8 mouse cellular contexts compared by ENCODE assay signal in genomic region chr2:36009386-36009785, GRCm38 (mm10). TPM values are rescaled to one million over a fixed set of nuclear protein-coding genes. Genes with fewer than 3 reads are reported as not detected.
DNase-seq lines count a peak whose midpoint lies in the region; ATAC-seq and TF ChIP-seq lines count a peak whose summit lies in the region.

No protein-coding gene starts in this region.

- no peaks in the 10 kb centered on the region for H3K27me3 ChIP-seq in heart, adult 2 months (ENCODE audit: control insufficient read depth, insufficient read depth, low read length)
- H3K27me3 ChIP-seq in heart, embryonic 12.5 days (replicated peaks) = peaks cover 55% of the 10 kb centered on the region
- H3K27me3 ChIP-seq in heart, postnatal 0 days (ENCODE audit: control insufficient read depth, insufficient read depth, low read length) = peaks cover 8% of the 10 kb centered on the region; the same call in 1 of the 2 replicates
- H3K27me3 ChIP-seq in midbrain, embryonic 12.5 days = peaks cover 51% of the 10 kb centered on the region

- H3K9me3 ChIP-seq in heart, embryonic 12.5 days (replicated peaks) = no peaks in the 10 kb centered on the region
- no peaks in the 10 kb centered on the region for H3K9me3 ChIP-seq in heart, postnatal 0 days (replicated peaks; ENCODE audit: control insufficient read depth, low read length)
- no peaks in the 10 kb centered on the region for H3K9me3 ChIP-seq in midbrain, embryonic 12.5 days

- no peaks in the 10 kb centered on the region for H3K79me2 ChIP-seq in heart, adult 2 months (replicated peaks; ENCODE audit: control insufficient read depth, insufficient read depth, low read length)

- peak; percentile 63 to 77 for DNase-seq in heart, adult 2 months
- DNase-seq in ZHBTc4 (ENCODE audit: low read depth, low spot score) = peak; percentile 84
- peak; percentile 47 to 75 for DNase-seq in cerebellum, postnatal 4 days (ENCODE audit: low spot score in 2 of 2)
- DNase-seq in heart, postnatal 0 days (ENCODE audit: low spot score) = peak; percentile 76
- peak; percentile 64 to 71 for DNase-seq in layer of hippocampus, postnatal 36 days
- peak; percentile 31 to 75 for DNase-seq in spleen, postnatal 10 days (ENCODE audit: low spot score in 2 of 2)

- WGBS in heart, adult 2 months = 21% methylated on average over 4 of the region's 4 CpGs
- 23% methylated on average over 4 of the region's 4 CpGs for WGBS in heart, embryonic 12.5 days
- 24% methylated on average over 4 of the region's 4 CpGs for WGBS in heart, postnatal 0 days
- 22% methylated on average over 4 of the region's 4 CpGs for WGBS in midbrain, embryonic 12.5 days

- peak; percentile 82 for TF ChIP-seq CTCF in heart, adult 2 months (IDR thresholded peaks at IDR 0.05)
- peak; percentile 92 for TF ChIP-seq CTCF in heart, postnatal 0 days (IDR thresholded peaks at IDR 0.05; ENCODE audit: low read depth)

- no peak overlapping the region for H3K4me2 ChIP-seq in heart, embryonic 12.5 days
- no peak overlapping the region for H3K4me2 ChIP-seq in heart, postnatal 0 days (ENCODE audit: low read depth, low read length)
- no peak overlapping the region for H3K4me2 ChIP-seq in midbrain, embryonic 12.5 days (replicated peaks)

- H3K27ac ChIP-seq in heart, adult 2 months = no peak overlapping the region
- no peak overlapping the region for H3K27ac ChIP-seq in heart, embryonic 12.5 days (ENCODE audit: poor library complexity, severe bottlenecking)
- H3K27ac ChIP-seq in heart, postnatal 0 days (ENCODE audit: low read depth) = no peak overlapping the region
- H3K27ac ChIP-seq in midbrain, embryonic 12.5 days (replicated peaks) = no peak overlapping the region

- TF ChIP-seq POLR2A in heart, adult 2 months (IDR thresholded peaks at IDR 0.05; ENCODE audit: insufficient read depth, low read depth, low read length) = no peak

- no peaks in the 10 kb centered on the region for H3K36me3 ChIP-seq in heart, adult 2 months (ENCODE audit: control insufficient read depth, insufficient read depth, low read length)
- H3K36me3 ChIP-seq in heart, embryonic 12.5 days = no peaks in the 10 kb centered on the region
- no peaks in the 10 kb centered on the region for H3K36me3 ChIP-seq in heart, postnatal 0 days (replicated peaks; ENCODE audit: control insufficient read depth, insufficient read depth, low read length)
- H3K36me3 ChIP-seq in midbrain, embryonic 12.5 days = no peaks in the 10 kb centered on the region

- H3K4me1 ChIP-seq in heart, adult 2 months (ENCODE audit: control insufficient read depth, insufficient read depth, low read length) = peaks cover 9% of the 10 kb centered on the region
- H3K4me1 ChIP-seq in heart, embryonic 12.5 days (replicated peaks) = peaks cover 24% of the 10 kb centered on the region
- H3K4me1 ChIP-seq in heart, postnatal 0 days (ENCODE audit: control insufficient read depth, insufficient read depth) = peaks cover 9% of the 10 kb centered on the region; the same call in 1 of the 2 replicates
- H3K4me1 ChIP-seq in midbrain, embryonic 12.5 days = peaks cover 16% of the 10 kb centered on the region

- peak; percentile 81 for TF ChIP-seq EP300 in heart, adult 2 months (IDR thresholded peaks at IDR 0.05; ENCODE audit: insufficient read depth, low read depth, low read length)
- no peak for TF ChIP-seq EP300 in heart, postnatal 0 days (IDR thresholded peaks at IDR 0.05; ENCODE audit: low read depth)

- intact Hi-C loops in heart, adult 2 months (cut with DNase I) = loop anchor here (1.0 to 5.0 kb wide), 2 partner anchors 205 to 268 kb away; no protein-coding TSS in a partner anchor

- H3K9ac ChIP-seq in heart, adult 2 months (ENCODE audit: low read depth, low read length) = no peak overlapping the region
- H3K9ac ChIP-seq in heart, embryonic 12.5 days = no peak overlapping the region
- H3K9ac ChIP-seq in heart, postnatal 0 days (replicated peaks; ENCODE audit: low read depth, low read length) = no peak overlapping the region
- no peak overlapping the region for H3K9ac ChIP-seq in midbrain, embryonic 12.5 days (replicated peaks)

- ATAC-seq in heart, embryonic 12.5 days (ENCODE audit: insufficient number of reproducible peaks, low FRiP score) = no peak
- no peak for ATAC-seq in heart, postnatal 0 days (ENCODE audit: insufficient read depth, low read depth)
- peak; percentile 53 for ATAC-seq in midbrain, embryonic 12.5 days (ENCODE audit: low FRiP score, low read depth)

- H3K4me3 ChIP-seq in heart, adult 2 months = no peak overlapping the region
- H3K4me3 ChIP-seq in heart, embryonic 12.5 days = no peak overlapping the region
- no peak overlapping the region for H3K4me3 ChIP-seq in heart, postnatal 0 days (ENCODE audit: low read depth, low read length)
- no peak overlapping the region for H3K4me3 ChIP-seq in midbrain, embryonic 12.5 days

RNA-seq across cellular contexts. Expression of gene Ttll11, which starts 29.7 kb away (rescaled TPM):
- total RNA-seq in heart, adult 2 months (2021) = 1 to 10 TPM; 1.5 to 2.2 TPM
- polyA plus RNA-seq in heart, adult 2 months (2012; rRNA removed) = 1.2 and 2.8 TPM in 2 replicates
- polyA plus RNA-seq in heart, embryonic 12.5 days (2016; fragmentation: Nextera tagmentation; extraction: Ambion mirVana) = 1.5 and 1.8 TPM in 2 replicates
- 3.9 and 5.0 TPM in 2 replicates for total RNA-seq in heart, postnatal 0 days (2014; rRNA removed; ENCODE audit: low replicate concordance)
- 1.5 and 1.7 TPM in 2 replicates for polyA plus RNA-seq in heart, postnatal 0 days (2015; fragmentation: Nextera tagmentation; extraction: Ambion mirVana)
- total RNA-seq in layer of hippocampus, postnatal 36 days (2021) = 10 to 100 TPM; 36.1 to 42.9 TPM
- polyA plus RNA-seq in midbrain, embryonic 12.5 days (2016; fragmentation: Nextera tagmentation; extraction: Ambion mirVana) = 4.2 and 5.0 TPM in 2 replicates

RNA-seq across cellular contexts. Expression of gene Ndufa8, which starts 39.8 kb away (rescaled TPM):
- total RNA-seq in heart, adult 2 months (2021) = 100 to 1,000 TPM; 605 to 690 TPM
- polyA plus RNA-seq in heart, adult 2 months (2012; rRNA removed) = 406 and 431 TPM in 2 replicates
- 287 and 300 TPM in 2 replicates for polyA plus RNA-seq in heart, embryonic 12.5 days (2016; fragmentation: Nextera tagmentation; extraction: Ambion mirVana)
- total RNA-seq in heart, postnatal 0 days (2014; rRNA removed; ENCODE audit: low replicate concordance) = 207 and 252 TPM in 2 replicates
- polyA plus RNA-seq in heart, postnatal 0 days (2015; fragmentation: Nextera tagmentation; extraction: Ambion mirVana) = 915 and 927 TPM in 2 replicates
- 100 to 1,000 TPM; 174 to 197 TPM for total RNA-seq in layer of hippocampus, postnatal 36 days (2021)
- polyA plus RNA-seq in midbrain, embryonic 12.5 days (2016; fragmentation: Nextera tagmentation; extraction: Ambion mirVana) = 161 and 178 TPM in 2 replicates

RNA-seq across cellular contexts. Expression of gene Morn5, which starts 39.9 kb away (rescaled TPM):
- total RNA-seq in heart, adult 2 months (2021) = not detected
- polyA plus RNA-seq in heart, adult 2 months (2012; rRNA removed) = 0.61 and 0.73 TPM in 2 replicates
- polyA plus RNA-seq in heart, embryonic 12.5 days (2016; fragmentation: Nextera tagmentation; extraction: Ambion mirVana) = not detected in 2 replicates
- total RNA-seq in heart, postnatal 0 days (2014; rRNA removed; ENCODE audit: low replicate concordance) = not detected in 2 replicates
- polyA plus RNA-seq in heart, postnatal 0 days (2015; fragmentation: Nextera tagmentation; extraction: Ambion mirVana) = 0.56 TPM in 1 of 2 replicates, not detected in the other
- 1 to 10 TPM; 1.3 to 1.7 TPM for total RNA-seq in layer of hippocampus, postnatal 36 days (2021)
- polyA plus RNA-seq in midbrain, embryonic 12.5 days (2016; fragmentation: Nextera tagmentation; extraction: Ambion mirVana) = 1.1 and 1.3 TPM in 2 replicates
